Mouse (Mus musculus): ENCODE measurements around the gene Asic2. TPM values are rescaled to one million over a fixed set of nuclear protein-coding genes. Genes with fewer than 3 reads are reported as not detected.

The Asic2 gene
- polyA plus RNA-seq, 1 experiment, result 54.8 TPM

DNA sequence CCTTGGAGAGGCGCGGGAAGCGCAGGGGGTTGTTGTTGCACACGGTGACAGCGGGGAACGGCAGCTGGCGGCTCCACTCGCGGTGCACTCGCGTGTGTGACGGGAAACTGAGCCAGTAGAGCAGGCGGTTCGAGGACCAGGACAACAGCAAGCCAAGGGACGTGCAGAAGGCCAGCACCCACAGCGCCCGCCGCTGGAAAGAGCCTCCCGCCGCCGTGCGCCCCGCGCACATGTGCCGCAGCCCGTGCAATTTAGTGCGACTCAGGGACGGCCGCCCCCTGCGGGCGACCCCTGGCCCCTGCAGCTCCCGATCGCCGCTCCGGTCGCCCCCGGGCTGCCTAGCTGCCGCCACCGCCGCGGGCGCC, 816.3 kb downstream of the Asic2 start:
- peak in 1 of 2 experiments; percentile 67 for DNase-seq (ENCODE audit: extremely low spot score in 1 of 2, low spot score in 1 of 2)

DNA sequence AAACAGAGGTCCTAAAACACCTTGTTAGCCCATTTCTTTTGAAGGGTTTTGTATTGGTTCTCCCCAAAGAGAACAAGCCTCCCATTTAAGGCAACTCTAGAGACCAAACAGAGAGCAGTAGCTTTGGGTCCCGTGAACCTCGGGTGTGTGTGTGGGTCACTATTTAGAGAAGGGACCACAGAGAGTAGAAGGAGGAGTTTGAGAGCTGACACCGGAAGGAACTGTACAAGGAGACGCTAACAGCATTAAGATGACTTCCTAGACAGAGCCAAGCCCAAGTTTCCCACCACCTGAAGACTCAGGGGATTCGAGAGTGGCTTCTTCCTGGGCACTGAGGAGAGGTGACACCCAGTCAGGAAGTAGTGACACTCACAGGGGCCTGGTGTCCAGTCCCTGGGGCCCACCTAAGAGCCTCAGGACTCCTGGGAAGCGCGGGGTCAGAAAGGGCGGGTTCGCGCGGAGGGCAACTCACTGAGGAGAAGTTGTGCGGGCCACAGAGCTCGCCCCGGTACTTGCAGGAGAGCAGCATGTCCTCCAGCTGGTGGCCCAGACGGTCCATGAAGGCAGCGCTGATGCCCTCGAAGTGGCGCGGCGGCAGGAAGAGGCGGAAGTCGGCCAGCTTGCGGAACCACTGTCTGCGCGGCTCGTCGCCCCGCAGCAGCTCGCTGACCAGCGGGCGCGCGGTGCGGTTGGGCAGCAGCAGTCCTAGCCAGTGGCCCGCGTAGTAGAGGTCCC, 816.8 kb downstream of the Asic2 start:
- DNase-seq (ENCODE audit: extremely low spot score in 1 of 2, low spot score in 1 of 2), result no peak

DNA sequence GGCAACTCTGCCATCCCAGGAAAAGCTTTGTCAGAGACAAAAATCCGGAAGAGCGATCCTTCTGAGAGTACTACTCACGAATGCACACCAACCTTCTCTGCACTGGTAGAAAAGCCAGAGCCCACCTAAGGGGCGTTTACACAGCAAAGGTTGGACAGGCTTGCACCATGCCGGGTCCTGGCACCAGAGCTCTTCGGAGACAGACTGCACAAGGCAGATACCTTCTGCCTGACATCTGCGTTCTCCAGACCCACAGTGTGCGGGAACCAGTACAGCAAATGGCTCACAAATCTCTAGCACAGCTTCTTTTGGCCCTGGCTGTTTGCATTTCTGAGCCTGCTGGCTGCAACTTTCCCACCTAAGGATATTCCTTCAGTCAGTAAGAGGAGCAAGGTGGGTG, 817.6 kb downstream of the Asic2 start:
- peak in 1 of 2 experiments; percentile 22 for DNase-seq (ENCODE audit: extremely low spot score in 1 of 2, low spot score in 1 of 2)

DNA sequence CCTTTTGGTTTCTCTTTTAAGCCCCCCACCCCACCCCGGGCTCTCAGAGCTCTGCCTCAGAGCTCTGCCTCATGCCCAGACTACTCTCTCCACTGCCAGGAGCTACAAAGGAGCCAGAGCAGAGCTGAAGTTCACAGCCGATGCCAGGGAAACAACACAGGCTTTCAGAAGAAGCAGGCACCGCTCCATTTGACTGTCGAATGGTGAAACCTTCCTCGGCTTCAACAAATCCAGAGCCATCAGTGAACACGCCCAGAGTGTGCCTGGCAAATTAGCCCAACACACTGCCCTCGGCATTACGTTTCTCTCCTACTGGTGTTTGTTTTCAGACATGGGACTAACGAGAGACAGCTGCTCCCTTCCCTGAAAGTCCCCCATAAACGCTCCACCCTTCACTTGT, 819.8 kb downstream of the Asic2 start:
- peak in 1 of 2 experiments; percentile 34 for DNase-seq (ENCODE audit: extremely low spot score in 1 of 2, low spot score in 1 of 2)

DNA sequence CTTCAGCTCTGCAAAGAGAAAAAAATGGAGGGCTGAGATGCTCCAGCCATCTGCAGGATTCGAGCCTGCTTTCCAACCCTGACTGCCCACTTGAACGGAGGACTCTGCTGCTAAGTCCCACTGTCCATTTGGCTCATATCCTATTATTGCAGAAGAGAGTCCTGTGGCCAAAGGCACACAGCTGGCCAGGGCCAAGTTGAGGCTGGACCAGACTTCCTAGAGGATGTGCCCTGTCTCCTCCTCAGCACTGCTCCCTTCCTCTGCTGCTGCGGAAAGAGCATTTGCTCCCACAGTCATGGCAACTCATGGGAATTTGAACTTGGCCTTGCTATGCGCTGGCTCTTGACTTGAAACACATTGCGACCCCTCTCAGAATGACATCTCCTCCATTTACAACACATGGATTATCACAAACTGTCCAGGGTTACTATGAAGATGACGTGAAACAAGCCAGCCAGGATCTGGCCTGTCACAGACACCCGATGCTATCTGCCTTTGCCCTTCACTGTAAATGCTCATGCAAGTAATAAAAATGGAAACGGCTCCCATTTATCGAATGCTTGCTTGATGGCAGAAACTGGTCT, 821.6 kb downstream of the Asic2 start:
- DNase-seq (ENCODE audit: extremely low spot score in 1 of 2, low spot score in 1 of 2), result no peak

DNA sequence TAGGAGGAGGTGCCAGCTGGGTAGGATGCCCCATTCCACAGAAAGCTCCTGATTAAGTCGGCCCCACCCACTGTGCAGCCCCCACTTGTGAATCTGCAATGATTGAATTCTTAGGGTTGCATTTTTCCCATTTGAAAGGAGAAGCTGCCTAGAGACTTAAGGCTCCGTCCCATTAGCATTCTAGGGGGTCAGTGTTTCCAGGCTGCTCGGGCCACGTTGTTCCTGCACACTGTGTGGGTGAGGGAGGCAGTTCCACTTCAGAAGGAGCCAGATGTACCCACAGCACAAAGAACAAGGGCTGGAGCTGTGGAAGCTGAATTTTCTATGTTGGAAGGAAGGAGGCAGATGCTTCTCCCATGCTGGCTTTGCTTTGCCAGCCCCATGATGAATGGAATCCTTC, 833.1 kb downstream of the Asic2 start:
- DNase-seq (ENCODE audit: extremely low spot score in 1 of 2, low spot score in 1 of 2), result peak; percentile 30 to 41

DNA sequence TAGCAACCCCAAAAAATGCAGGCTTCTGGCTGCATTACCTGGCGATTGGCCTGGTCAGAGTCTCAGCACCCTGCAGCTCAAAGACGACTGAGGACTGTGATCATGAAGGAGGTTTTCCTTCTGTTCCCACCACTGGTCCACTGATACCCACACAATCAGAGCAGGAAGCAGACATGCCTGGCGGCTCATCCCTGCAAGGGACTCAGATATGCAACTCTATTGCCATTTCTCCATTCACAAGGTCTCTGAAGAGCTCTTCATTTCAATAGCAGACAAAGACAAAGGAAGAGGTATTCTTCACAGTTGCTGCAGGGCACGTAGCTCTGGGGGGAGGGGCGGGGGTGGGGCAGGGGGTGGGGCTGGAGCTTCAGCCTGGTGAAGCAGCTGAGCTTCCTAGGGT, 834.3 kb downstream of the Asic2 start:
- DNase-seq (ENCODE audit: extremely low spot score in 1 of 2, low spot score in 1 of 2), result no peak

DNA sequence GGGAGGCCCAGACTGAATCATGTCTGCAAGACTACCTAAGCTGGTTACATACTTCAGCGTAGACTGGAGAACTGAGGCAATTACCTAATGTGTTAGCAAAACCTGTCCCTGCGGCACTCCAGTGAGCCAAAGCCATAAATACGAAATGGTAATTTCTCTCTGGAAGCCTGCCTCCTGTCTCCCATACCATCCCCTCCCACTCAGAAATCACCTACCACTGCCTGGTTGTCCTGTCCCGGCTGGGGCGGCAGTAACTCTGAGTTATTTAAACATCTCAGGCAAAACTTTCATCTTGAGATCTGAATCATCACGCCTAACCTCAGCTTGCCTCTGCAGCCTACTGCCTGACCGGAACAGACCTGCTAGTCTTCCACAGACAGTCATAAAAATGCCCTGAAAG, 835.6 kb downstream of the Asic2 start:
- DNase-seq (ENCODE audit: extremely low spot score in 1 of 2, low spot score in 1 of 2), result peak in 1 of 2 experiments; percentile 58

DNA sequence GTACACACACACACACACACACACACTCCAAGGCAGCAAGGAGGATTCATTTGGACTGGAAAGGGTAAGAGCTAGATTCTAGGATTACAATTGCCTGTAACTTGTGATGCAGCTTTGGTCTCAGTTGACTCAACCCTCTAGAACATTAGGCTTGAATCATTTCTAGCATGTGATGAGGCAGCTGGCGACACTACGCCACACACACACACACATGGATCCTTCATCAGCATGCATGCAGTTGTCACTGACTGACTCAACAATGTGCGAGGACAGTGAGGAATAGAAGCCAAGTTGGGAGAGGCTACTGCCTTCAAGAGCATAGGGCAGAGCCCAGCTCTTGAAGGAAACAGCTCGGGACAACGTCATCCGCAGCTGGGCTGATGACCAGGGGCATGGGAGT, 843.9 kb downstream of the Asic2 start:
- no peak for DNase-seq (ENCODE audit: extremely low spot score in 1 of 2, low spot score in 1 of 2)

DNA sequence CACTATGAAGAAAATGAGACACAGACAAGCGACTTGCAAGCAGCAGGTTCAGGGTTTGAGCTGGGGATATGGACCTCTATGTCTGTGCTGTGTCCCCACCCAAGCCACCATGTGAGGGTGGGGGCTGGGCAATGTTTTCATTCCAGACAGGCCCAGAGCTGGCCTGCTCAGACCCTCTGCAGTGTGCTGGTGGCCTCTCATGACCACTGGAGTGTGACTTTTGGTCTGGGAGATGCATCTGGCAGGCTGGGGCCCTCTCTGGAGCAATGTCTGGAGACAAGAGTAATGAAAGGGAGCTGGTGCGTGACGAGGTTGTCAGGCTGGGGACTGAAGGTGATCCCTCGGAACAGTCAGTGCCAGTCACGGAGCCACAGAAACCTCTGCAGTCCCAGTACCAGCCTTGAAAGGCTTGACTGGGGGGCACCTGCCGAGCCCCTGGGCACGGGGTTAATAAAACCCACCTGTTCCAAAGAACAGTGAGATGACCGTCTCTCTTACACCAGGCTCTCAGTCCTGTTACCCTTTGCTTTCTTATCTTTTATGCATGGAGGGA, 848.2 kb downstream of the Asic2 start:
- DNase-seq (ENCODE audit: extremely low spot score in 1 of 2, low spot score in 1 of 2), result no peak

DNA sequence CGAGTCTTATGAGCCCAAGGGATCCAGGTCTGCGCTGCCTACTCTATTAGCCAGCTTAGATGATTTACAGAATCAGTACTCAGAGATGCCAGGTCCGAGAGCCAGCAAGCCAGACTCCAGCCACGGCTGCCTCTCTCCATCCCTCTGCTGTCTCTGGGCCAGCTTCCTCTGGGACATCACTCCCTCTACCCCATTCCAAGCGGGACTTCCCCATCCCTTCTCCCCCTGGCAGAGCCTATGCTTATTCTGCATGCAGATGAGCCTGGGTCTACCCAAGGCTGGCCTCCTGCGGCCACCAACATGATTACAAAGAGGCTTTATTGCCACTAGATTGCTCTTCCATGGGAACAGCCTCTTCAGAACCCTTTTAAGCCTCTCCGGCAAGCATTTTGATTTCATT, 850.2 kb downstream of the Asic2 start:
- DNase-seq (ENCODE audit: extremely low spot score in 1 of 2, low spot score in 1 of 2), result no peak

DNA sequence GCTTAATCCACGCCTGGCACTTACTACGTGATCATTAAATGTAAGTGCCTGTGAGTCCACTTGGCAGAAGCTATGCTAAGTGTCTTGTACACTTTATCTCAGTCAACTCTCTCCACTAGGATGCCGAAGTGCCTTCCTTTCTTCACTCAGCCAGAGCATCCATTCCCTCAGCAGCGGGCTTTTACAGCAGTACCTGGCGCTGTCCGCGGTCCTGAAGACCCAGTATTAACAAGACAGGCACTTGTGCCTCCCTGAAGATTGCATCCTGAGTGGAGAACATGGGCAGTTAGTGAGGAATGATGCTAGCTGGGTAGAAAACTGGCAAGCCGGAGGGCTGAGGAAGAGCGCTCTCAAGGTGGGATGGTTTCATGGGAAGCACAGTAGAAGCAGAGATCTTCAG, 852.6 kb downstream of the Asic2 start:
- DNase-seq (ENCODE audit: extremely low spot score in 1 of 2, low spot score in 1 of 2), result no peak

DNA sequence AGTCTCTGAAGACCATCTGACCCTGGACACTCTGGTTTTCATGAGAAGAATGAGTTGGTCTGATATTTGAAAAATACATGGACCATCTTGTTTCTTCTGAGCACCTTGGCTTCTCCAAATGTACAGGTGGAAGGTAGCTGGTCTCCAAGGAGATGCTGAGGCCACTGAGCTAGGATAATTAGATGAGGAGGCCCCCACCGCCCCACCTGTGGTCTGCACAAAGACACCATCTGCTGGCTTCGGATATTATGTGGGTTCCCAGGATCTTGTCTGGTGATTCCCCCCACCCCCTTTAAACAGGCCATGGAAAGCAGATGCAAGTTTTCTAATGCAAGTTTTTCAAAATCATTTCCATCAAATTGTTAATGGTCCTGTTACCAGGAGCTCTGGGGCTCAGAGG, 856.6 kb downstream of the Asic2 start:
- DNase-seq (ENCODE audit: extremely low spot score in 1 of 2, low spot score in 1 of 2), result no peak

DNA sequence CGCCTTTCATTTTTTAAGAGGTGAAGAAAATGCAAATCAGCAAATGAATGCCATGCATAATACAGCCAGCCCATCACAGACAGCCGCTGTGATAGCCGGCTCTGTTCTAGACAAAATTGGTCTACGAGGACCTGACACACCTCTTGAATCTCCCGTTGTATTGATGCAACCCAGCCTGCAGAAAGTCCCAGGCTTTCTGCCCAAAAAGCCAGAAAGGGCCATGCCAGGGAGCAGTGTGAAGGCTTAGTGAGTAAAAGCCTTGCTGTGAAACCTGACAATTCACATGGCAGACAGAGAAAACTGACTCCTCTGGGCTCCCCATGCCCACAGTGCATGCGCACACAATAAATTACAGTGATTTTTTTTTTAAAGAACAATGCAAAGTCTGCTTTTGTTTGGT, 858.2 kb downstream of the Asic2 start:
- DNase-seq (ENCODE audit: extremely low spot score in 1 of 2, low spot score in 1 of 2), result no peak

DNA sequence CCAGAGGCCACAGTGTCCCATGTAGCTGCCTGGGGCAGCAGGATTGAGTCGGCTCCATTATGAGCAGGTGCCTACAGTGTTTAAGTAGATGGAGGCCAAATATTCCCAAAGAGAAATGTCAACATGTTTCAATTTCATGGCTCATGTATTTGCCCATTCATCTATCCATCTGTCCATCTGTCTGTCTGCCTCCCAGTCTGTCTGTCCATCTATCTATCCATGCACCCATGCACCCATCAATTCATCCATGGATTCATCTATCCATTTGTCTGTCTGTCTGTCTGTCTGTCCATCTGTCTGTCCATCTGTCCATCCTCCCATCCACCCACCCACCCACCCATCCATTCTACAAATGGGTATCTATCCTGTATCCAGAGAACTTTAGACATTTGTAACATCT, 861.3 kb downstream of the Asic2 start:
- DNase-seq (ENCODE audit: extremely low spot score in 1 of 2, low spot score in 1 of 2), result no peak

DNA sequence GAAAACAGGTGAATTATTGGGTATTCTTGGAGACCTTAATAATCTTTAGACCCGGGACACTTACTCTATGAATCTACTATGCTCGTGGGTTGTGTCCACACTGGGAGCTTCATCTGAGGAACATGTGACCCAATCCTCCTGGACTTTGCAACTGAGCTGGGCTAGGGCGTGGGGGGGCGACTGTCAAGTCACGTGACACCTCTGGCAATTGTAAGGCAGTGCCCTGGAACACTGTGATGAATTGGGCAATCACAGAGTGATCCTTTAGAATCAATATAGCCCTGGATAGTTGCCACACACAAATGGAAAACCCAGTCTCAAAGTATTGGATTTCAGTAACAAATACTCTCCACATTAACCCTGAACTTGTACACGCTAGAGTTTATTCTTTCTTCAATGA, 867.4 kb downstream of the Asic2 start:
- no peak for DNase-seq (ENCODE audit: extremely low spot score in 1 of 2, low spot score in 1 of 2)

DNA sequence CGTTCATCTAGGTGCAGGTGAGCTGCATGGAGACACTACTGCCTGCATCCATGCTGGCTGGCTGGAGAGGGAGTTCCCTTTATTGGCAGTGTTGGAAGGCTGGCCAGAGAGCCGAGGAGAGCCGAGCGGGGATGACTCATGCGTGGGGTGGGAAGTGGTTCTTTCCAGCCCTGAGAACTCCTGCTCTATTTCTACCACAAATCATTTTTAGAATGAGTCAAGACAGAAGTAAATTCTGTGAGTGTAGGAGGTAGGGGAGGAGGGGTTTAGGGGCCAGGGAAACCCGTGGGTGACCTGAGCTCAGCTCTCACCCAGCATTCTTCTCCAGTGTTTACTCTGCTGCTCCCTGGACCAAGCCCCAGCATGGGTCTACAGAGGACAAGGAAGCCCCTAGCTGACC, 872.2 kb downstream of the Asic2 start:
- DNase-seq (ENCODE audit: extremely low spot score in 1 of 2, low spot score in 1 of 2), result peak; percentile 78 to 88

DNA sequence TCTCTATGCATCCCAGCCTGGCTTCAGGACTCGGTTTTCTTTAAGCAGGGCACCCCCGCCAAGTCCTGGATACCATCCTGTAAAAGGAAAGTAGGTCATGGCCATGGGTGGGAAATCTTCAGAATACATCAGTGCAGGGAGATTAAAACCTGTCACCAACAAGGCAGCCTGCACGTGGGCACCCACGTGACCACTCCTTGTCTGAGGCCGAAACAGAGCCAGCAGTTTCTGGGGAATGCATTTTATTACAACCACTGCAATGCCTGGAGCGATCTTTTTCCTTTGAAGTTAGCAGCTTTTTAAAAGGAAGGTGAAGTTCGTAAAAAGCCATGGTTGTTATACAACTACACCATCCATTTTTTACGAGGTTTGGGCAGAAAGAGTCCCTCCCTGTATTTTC, 873.7 kb downstream of the Asic2 start:
- DNase-seq (ENCODE audit: extremely low spot score in 1 of 2, low spot score in 1 of 2), result peak; percentile 31 to 76

DNA sequence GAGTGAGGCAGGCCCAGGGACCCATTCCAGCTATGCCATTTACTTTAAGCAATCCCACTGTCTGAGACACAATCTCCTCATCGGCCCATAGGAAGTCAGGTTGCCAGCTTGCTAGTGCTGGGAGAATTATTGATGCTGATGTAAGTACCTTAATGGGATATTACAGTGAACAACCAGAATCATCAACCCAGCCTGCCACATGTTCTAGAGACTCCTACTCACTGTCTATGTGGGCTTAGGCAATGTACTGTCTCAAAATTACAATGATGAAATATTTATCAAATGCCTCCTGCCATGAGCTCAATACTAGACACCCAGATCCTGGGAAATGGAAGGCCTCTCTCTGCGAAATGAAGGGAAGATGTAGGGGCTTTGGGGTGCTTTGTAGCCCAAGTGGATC, 876.1 kb downstream of the Asic2 start:
- no peak for DNase-seq (ENCODE audit: extremely low spot score in 1 of 2, low spot score in 1 of 2)

DNA sequence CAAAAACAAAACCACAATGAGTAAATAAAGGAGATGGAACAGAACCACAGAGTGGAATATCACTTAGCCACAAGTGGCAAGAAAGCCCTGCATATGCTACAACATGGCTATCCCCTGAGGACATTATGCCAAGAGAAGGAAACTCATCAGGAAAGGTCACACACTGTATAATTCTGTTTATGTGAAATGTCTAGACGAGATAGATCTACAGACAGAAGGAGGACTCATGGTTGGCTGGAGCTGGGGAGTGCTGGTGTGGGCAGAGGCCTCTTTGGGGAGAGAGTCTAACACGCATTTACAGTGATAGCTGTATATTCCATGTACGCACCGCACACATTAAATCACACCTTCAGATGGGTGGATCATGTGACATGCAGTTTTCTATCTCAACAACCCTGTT, 884.4 kb downstream of the Asic2 start:
- no peak for DNase-seq (ENCODE audit: extremely low spot score in 1 of 2, low spot score in 1 of 2)

DNA sequence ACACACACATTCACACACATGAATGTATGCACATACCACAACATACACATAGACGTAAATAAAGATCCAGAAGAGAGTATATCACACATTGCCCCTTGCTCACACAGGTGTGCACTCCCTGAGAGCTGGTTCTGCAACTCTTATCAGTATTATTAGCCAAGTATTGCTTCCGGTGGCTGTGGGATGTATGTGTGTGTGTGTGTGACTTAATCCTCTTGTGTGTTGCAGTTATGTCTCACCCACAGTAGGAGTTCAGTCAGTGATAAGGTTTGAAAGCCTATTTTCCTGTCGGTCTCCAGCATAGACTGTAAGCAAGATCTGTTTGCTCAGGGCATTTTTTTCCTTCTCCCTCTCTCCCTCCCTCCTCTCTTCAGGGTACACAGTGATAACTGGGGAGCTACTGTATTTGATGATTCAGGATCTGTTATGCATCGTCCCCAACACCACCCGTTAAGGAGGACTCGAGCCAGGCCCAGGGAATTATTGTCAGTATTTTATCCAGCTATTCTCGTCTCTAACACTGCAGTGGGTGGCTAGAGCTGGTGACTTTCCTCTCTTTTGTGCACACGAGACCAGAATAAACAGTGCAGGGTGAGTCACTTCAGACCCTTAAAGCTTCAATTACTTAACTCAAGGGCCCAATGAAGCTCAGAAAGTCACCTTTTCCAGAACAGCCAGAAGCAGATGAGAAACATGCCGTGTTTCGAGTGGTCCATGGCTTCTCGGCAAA, 888.0 kb downstream of the Asic2 start:
- DNase-seq (ENCODE audit: extremely low spot score in 1 of 2, low spot score in 1 of 2), result peak in 1 of 2 experiments; percentile 49

DNA sequence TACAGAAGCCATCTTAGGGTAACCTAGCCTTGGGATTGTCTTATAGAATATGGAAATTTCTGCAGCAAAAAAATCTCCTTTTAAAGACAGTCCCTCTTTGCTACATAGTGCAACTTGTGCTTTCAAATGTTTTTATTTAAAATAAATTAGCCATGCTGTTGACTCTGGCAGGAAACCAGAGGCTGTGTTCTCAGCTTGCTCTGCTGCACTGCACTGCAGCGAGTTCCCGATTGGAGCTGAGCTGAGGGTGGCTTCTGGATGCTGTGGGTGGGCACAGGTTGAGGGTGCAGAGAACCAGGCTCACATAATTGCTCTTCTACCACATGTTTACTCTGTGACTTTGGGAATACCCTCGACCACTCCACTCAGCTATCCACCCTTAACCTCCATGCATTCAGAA, 889.0 kb downstream of the Asic2 start:
- peak in 1 of 2 experiments; percentile 29 for DNase-seq (ENCODE audit: extremely low spot score in 1 of 2, low spot score in 1 of 2)

Measured in frontal cortex, adult 2 months (tissue).